Mouse (Mus musculus): ENCODE measurements around the gene Actl10. TPM values are rescaled to one million over a fixed set of nuclear protein-coding genes. Genes with fewer than 3 reads are reported as not detected.

Actl10 gene
- polyA plus RNA-seq, 1 experiment, result not detected

DNA sequence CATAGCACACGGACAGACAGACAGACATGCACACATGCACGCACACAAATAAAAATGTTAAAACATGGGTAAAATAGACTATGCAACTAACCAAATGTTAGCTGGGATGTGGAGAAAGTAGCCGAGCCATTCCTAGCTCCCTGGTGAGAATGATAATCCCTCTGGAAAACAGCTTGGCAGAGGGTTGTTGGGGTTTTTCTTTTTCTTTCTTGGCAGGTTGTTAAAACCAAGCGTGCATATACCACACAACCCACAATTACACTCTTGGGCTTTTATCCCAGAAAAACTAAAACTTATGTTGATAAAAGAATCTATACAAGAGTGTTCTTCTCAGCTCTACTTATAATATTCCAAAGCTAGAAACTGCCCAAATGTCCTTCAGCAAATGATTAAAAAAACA, 37.5 kb downstream of the Actl10 start:
- TF ChIP-seq CTCF (IDR thresholded peaks at IDR 0.05; ENCODE audit: extremely low read depth, insufficient read depth, low read length) (no peak), POLR2A (IDR thresholded peaks at IDR 0.05; ENCODE audit: extremely low read depth, insufficient read depth, low read length) (no peak)
- Histone ChIP-seq H3K4me3 (ENCODE audit: insufficient read depth, low read length) (no peak overlapping the region), H3K4me1 (ENCODE audit: control insufficient read depth, insufficient read depth, low read length) (peaks cover 7% of the 10 kb centered on the region), H3K27ac (ENCODE audit: insufficient read depth, low read length) (no peak overlapping the region)

DNA sequence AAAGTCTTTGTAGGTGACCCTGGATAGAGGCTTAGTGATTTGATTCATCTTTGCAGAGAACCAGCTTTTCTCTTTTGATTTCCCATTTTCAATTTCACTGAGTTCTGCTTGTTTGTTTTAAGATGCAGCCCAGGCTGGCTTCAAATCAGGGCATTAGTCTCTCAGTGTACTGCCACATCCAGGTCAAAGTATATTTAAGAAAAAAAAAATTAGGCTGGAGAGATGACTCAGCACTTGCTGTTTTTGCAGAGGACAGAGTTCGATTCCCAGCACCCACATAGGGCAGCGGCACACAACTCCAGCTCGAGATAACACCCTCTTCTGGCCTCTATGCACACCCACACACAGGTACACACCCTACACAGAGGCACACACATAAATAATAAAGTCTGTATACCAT, 39.7 kb downstream of the Actl10 start:
- Histone ChIP-seq H3K4me1 (ENCODE audit: control insufficient read depth, insufficient read depth, low read length) (peaks cover 1% of the 10 kb centered on the region; the same call in 1 of the 2 replicates), H3K27ac (ENCODE audit: insufficient read depth, low read length) (no peak overlapping the region)

DNA sequence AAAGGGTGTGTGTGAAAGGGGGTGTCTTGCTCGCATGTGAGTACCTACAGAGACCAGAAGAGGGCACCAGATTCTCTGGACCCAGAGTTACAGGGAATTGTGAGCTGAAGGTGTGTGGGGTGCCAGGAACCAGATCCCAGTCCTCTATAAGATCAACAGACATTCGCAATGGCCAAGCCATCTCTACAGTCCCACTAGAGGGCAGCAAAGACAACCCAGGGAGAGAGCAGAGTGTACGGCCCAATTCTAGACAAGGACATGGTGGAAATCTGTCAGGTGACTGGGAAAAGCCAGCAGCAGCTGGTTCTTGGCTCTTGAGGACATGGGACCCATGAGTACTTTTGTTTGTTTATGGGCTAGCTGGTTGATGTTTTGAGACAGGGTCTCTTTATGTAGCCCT, 41.4 kb downstream of the Actl10 start:
- H3K4me3 ChIP-seq (ENCODE audit: insufficient read depth, low read length), result no peak overlapping the region
- TF ChIP-seq POLR2A (IDR thresholded peaks at IDR 0.05; ENCODE audit: extremely low read depth, insufficient read depth, low read length), result no peak
- peak; percentile 43 for TF ChIP-seq CTCF (IDR thresholded peaks at IDR 0.05; ENCODE audit: extremely low read depth, insufficient read depth, low read length)
- H3K4me1 ChIP-seq (ENCODE audit: control insufficient read depth, insufficient read depth, low read length), result peaks cover 1% of the 10 kb centered on the region; the same call in 1 of the 2 replicates
- no peak overlapping the region for H3K27ac ChIP-seq (ENCODE audit: insufficient read depth, low read length)

More for the DNA sequence above, 39.7 kb downstream of the Actl10 start:
- TF ChIP-seq POLR2A (IDR thresholded peaks at IDR 0.05; ENCODE audit: extremely low read depth, insufficient read depth, low read length) (no peak), CTCF (IDR thresholded peaks at IDR 0.05; ENCODE audit: extremely low read depth, insufficient read depth, low read length) (no peak)
- no peak overlapping the region for H3K4me3 ChIP-seq (ENCODE audit: insufficient read depth, low read length)

DNA sequence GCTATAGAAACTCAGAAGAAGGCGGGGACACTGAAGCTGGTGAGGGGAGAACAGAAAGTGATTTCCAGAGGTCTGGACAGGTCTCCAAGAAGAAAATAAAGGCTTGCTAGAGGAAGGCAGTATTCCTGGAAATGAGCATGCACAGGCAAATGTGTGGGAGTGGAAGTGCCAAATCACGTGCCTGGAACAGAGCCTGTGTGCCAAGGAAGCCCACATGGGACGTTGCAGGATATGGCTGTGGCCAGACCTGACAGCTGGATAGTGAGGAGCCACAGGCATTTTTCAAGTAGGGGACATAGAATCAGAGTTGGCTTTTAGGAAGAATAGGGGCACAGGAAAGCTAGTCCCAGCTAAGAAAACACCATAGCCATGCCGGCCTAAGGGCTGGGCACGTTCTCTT, 44.2 kb downstream of the Actl10 start:
- Histone ChIP-seq H3K4me1 (ENCODE audit: control insufficient read depth, insufficient read depth, low read length) (no peaks in the 10 kb centered on the region), H3K4me3 (ENCODE audit: insufficient read depth, low read length) (no peak overlapping the region), H3K27ac (ENCODE audit: insufficient read depth, low read length) (no peak overlapping the region)
- no peak for TF ChIP-seq CTCF (IDR thresholded peaks at IDR 0.05; ENCODE audit: extremely low read depth, insufficient read depth, low read length)
- no peak for TF ChIP-seq POLR2A (IDR thresholded peaks at IDR 0.05; ENCODE audit: extremely low read depth, insufficient read depth, low read length)

DNA sequence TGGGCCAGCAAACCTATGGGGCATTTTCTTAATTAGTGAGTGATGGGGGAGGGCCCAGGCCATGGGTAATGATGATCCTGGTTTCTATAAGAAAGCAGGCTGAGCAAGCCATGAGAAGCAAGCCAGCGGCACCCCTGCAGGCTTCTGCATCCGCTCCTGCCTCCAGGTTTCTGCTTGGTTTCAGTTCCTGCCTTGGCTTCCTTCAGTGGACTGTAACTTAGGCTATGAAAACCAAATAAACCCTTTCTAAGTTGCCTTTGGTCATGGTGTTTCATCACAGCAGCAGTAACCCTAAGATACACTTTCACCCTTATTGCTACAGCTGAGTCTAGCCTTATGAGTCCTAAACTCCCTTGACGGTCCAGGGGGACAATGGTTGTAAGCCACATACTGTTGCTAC, 45.8 kb downstream of the Actl10 start:
- Histone ChIP-seq H3K27ac (ENCODE audit: insufficient read depth, low read length) (no peak overlapping the region), H3K4me3 (ENCODE audit: insufficient read depth, low read length) (no peak overlapping the region), H3K4me1 (ENCODE audit: control insufficient read depth, insufficient read depth, low read length) (no peaks in the 10 kb centered on the region)
- TF ChIP-seq POLR2A (IDR thresholded peaks at IDR 0.05; ENCODE audit: extremely low read depth, insufficient read depth, low read length) (no peak), CTCF (IDR thresholded peaks at IDR 0.05; ENCODE audit: extremely low read depth, insufficient read depth, low read length) (no peak)

DNA sequence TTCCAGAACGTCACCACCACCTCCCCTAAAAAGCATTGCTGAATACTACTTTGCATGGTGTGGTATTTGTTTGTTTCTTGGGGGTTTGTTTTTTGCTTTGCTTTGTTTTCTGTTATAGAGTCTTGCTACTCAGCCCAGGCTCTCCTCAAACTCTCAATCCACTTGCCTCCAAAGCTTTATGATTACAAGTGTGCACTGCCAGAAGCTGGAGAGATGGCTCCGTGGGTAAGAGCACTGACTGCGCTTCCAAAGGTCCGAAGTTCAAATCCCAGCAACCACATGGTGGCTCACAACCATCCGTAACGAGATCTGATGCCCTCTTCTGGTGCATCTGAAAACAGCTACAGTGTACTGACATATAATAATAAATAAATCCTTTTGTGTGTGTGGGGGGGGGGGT, 49.0 kb downstream of the Actl10 start:
- TF ChIP-seq POLR2A (IDR thresholded peaks at IDR 0.05; ENCODE audit: extremely low read depth, insufficient read depth, low read length) (no peak), CTCF (IDR thresholded peaks at IDR 0.05; ENCODE audit: extremely low read depth, insufficient read depth, low read length) (no peak)
- Histone ChIP-seq H3K4me1 (ENCODE audit: control insufficient read depth, insufficient read depth, low read length) (peaks cover 3% of the 10 kb centered on the region), H3K4me3 (ENCODE audit: insufficient read depth, low read length) (no peak overlapping the region), H3K27ac (ENCODE audit: insufficient read depth, low read length) (no peak overlapping the region)

DNA sequence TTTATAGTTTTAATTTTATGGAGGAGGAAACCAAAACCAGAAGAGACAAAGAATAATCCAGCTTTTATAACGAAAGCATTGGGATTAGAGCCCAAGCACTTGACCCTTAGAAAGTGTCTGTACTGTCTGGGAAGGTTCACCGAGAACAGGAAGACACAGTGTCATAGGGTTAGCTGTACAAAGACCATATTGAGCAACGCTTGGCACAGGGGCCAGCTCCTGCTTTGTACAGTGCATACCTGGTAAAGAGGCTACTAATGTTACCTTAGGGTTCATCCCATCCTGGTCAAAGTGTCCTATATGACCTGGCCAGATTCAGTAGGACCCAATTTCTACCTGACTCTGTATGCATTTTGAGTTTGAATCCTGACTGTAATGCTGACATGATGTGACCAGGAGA, 49.7 kb downstream of the Actl10 start:
- Histone ChIP-seq H3K4me1 (ENCODE audit: control insufficient read depth, insufficient read depth, low read length) (peaks cover 3% of the 10 kb centered on the region), H3K4me3 (ENCODE audit: insufficient read depth, low read length) (no peak overlapping the region), H3K27ac (ENCODE audit: insufficient read depth, low read length) (no peak overlapping the region)
- TF ChIP-seq CTCF (IDR thresholded peaks at IDR 0.05; ENCODE audit: extremely low read depth, insufficient read depth, low read length) (no peak), POLR2A (IDR thresholded peaks at IDR 0.05; ENCODE audit: extremely low read depth, insufficient read depth, low read length) (no peak)

Other genes starting within 250 kb of the Actl10 start
- not detected in 2 replicates for gene Bpifb9b, start 244.5 kb upstream of the Actl10 start, polyA plus RNA-seq (2012; rRNA removed)
- 14.9 and 17.7 TPM in 2 replicates for gene Cdk5rap1, start 178.8 kb upstream of the Actl10 start, polyA plus RNA-seq (2012; rRNA removed)
- 36.2 and 37.7 TPM in 2 replicates for gene Snta1, start 143.7 kb upstream of the Actl10 start, polyA plus RNA-seq (2012; rRNA removed)
- 30.4 and 32.9 TPM in 2 replicates for gene Cbfa2t2, start 115.3 kb upstream of the Actl10 start, polyA plus RNA-seq (2012; rRNA removed)
- gene 1700003F12Rik, start 4.7 kb upstream of the Actl10 start, polyA plus RNA-seq (2012; rRNA removed), result 0.94 and 1.0 TPM in 2 replicates
- 122 and 131 TPM in 2 replicates for gene Necab3, start 7.1 kb downstream of the Actl10 start, polyA plus RNA-seq (2012; rRNA removed)
- gene E2f1, start 18.1 kb downstream of the Actl10 start, polyA plus RNA-seq (2012; rRNA removed), result 14.2 and 15.2 TPM in 2 replicates
- 20.9 and 21.5 TPM in 2 replicates for gene Pxmp4, start 51.9 kb downstream of the Actl10 start, polyA plus RNA-seq (2012; rRNA removed)
- 11.4 and 11.7 TPM in 2 replicates for gene Zfp341, start 61.5 kb downstream of the Actl10 start, polyA plus RNA-seq (2012; rRNA removed)
- 0.26 TPM in 1 of 2 replicates, not detected in the other for gene 4930519P11Rik, start 61.7 kb downstream of the Actl10 start, polyA plus RNA-seq (2012; rRNA removed)
- gene Chmp4b, start 99.9 kb downstream of the Actl10 start, polyA plus RNA-seq (2012; rRNA removed), result 297 and 298 TPM in 2 replicates
- not detected in 2 replicates for gene Gm14214, start 218.3 kb downstream of the Actl10 start, polyA plus RNA-seq (2012; rRNA removed)
- 135 TPM in 2 replicates for gene Raly, start 239.3 kb downstream of the Actl10 start, polyA plus RNA-seq (2012; rRNA removed)
- 0.54 TPM in 1 of 2 replicates, not detected in the other for gene a, start 239.6 kb downstream of the Actl10 start, polyA plus RNA-seq (2012; rRNA removed)

Measured in cortical plate, adult 2 months (tissue).